14 mouse cellular contexts compared by ENCODE assay signal in the genomic region with DNA sequence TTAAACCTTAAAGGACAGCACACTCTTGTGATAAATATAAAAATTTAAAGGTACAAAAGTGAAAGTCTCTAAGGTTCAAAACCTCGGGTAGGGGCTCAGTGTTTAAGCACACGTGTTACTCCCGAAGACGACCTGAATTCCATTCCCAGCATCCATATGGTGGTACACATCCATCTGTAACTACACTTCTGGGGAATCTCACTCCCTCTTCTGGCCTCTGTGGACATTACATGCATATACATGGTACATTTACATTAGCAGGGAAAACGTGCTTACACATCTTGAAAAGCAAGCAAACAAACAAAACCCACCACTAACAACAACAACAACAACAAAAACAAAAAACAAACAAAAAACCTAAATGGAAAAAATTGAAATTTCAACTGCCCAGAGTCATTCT. TPM values are rescaled to one million over a fixed set of nuclear protein-coding genes. Genes with fewer than 3 reads are reported as not detected.
DNase-seq lines count a peak whose midpoint lies in the region; ATAC-seq and TF ChIP-seq lines count a peak whose summit lies in the region.
"Had no signal": no experiment of that assay in that cellular context is flagged by ENCODE, and none has a peak within 500 bp of the region (broad histone marks: within the 10 kb centered on the region; RNA-seq: fewer than 3 reads in every experiment).

No protein-coding gene starts in this region.

- H3K36me3 ChIP-seq in kidney, postnatal 0 days (ENCODE audit: insufficient read depth, low read length), result no peaks in the 10 kb centered on the region
- H3K36me3 ChIP-seq: forebrain, embryonic 12.5 days; hindbrain, embryonic 15.5 days had no signal

- no peaks in the 10 kb centered on the region for H3K9me3 ChIP-seq in kidney, postnatal 0 days (replicated peaks; ENCODE audit: low read length)
- H3K9me3 ChIP-seq: forebrain, embryonic 12.5 days; hindbrain, embryonic 15.5 days had no signal

- WGBS in kidney, postnatal 0 days, result 73% methylated on average over 5 of the region's 5 CpGs

- H3K4me3 ChIP-seq in kidney, postnatal 0 days (replicated peaks; ENCODE audit: low read depth, low read length), result no peak overlapping the region
- H3K4me3 ChIP-seq: forebrain, embryonic 12.5 days; hindbrain, embryonic 15.5 days had no signal

- H3K4me1 ChIP-seq in kidney, postnatal 0 days (replicated peaks; ENCODE audit: insufficient read depth, low read length), result no peaks in the 10 kb centered on the region

- H3K4me2 ChIP-seq in kidney, postnatal 0 days (ENCODE audit: low read length), result no peak overlapping the region
- H3K4me2 ChIP-seq: forebrain, embryonic 12.5 days; hindbrain, embryonic 15.5 days had no signal

- no peak for ATAC-seq in CD4-positive, CD25-positive, alpha-beta regulatory T cell, adult 4 months
- ATAC-seq in kidney, postnatal 0 days (replicated peaks; ENCODE audit: low FRiP score, low read depth), result no peak
- peak; percentile 69 for ATAC-seq in megakaryocyte progenitor cell, adult 5-6 weeks (replicated peaks; ENCODE audit: poor library complexity)

- H3K27me3 ChIP-seq in kidney, postnatal 0 days (ENCODE audit: insufficient read depth, low read length), result no peaks in the 10 kb centered on the region
- H3K27me3 ChIP-seq: hindbrain, embryonic 15.5 days had no signal

- H3K9ac ChIP-seq in kidney, postnatal 0 days (ENCODE audit: low read depth, low read length), result no peak overlapping the region
- H3K9ac ChIP-seq: forebrain, embryonic 12.5 days; hindbrain, embryonic 15.5 days had no signal

- H3K27ac ChIP-seq in kidney, postnatal 0 days, result no peak overlapping the region
- H3K27ac ChIP-seq: forebrain, embryonic 12.5 days; hindbrain, embryonic 15.5 days had no signal

- TF ChIP-seq CTCF in kidney, postnatal 0 days (IDR thresholded peaks at IDR 0.05; ENCODE audit: low read depth), result peak; percentile 34; the same call in 1 of the 2 replicates

- peak; percentile 17 for DNase-seq in CD4-positive, CD25-positive, alpha-beta regulatory T cell, adult 2 months (ENCODE audit: low read depth, low spot score)
- DNase-seq in kidney, postnatal 0 days (ENCODE audit: low spot score), result no peak
- DNase-seq in kidney, postnatal 10 days, result no peak
- DNase-seq in ES-CJ7 (ENCODE audit: low read depth, low spot score), result peak; percentile 61
- no peak for DNase-seq in adrenal gland, postnatal 10 days
- DNase-seq in spleen, postnatal 4 days (ENCODE audit: low spot score in 2 of 2), result no peak
- DNase-seq: cerebellum, postnatal 14 days; heart, postnatal 10 days; kidney, adult 8-10 months; lung, adult 18-20 months had no signal

RNA-seq across cellular contexts. Expression of gene Rnf219, which starts 10.6 kb away (rescaled TPM):
- polyA plus RNA-seq in CD4-positive, CD25-positive, alpha-beta regulatory T cell, adult 4 months (2017; shearing (Covaris generic)), result 10 to 100 TPM; 23.4 to 30.1 TPM
- 15.5 and 20.6 TPM in 2 replicates for polyA plus RNA-seq in kidney, postnatal 0 days (2015; fragmentation: Nextera tagmentation; extraction: Ambion mirVana)
- total RNA-seq in megakaryocyte progenitor cell, adult 5-6 weeks (2015), result 18.8 and 21.3 TPM in 2 replicates
- 20.7 and 31.7 TPM in 2 replicates for total RNA-seq in megakaryocyte progenitor cell, adult 5-6 weeks (2017)
- 10 to 100 TPM; 10.4 to 12.0 TPM for total RNA-seq in adrenal gland, postnatal 10 days (2021)

Comparison
In these comparisons a context has a peak if more than half of its experiments do, and no peak if none do; other contexts are left out.
1. DNase-seq: peak in CD4-positive, CD25-positive, alpha-beta regulatory T cell, adult 2 months (single experiment) and ES-CJ7 (single experiment); none in kidney, postnatal 0 days (single experiment), kidney, postnatal 10 days (single experiment), adrenal gland, postnatal 10 days (single experiment) and spleen, postnatal 4 days (0 of 2).